Mouse (Mus musculus) T-helper 17 cell (primary cell): ENCODE measurements around the gene Rundc3a.
"Not testable (repeated sequence)": the region's sequence is repeated elsewhere in the genome, so short reads cannot be mapped to it uniquely, and the experiment has no call there.

Experiments
- in situ Hi-C, 2 experiments: fragments of 300-600 bp; cut with MboI, MseI; formaldehyde crosslinking; loops; 1 replicate in 1 of 2; 2 replicates in 1 of 2; pipeline ENCODE4 v1.15.1; 2025; ENCODE audit warnings: high pct_unique_total_duplicates in 2 of 2

The Rundc3a gene

GRCm38 (mm10) chr11:102393238-102393634 lies at the start of gene Rundc3a:
Rundc3a (plus strand) TSS chr11:102393403.
- in situ Hi-C loops: no loop called here

GRCm38 (mm10) chr11:102344458-102344857 lies 48.7 kb upstream of the Rundc3a start:
- in situ Hi-C loops: no loop called here

GRCm38 (mm10) chr11:102346926-102347325 lies 46.3 kb upstream of the Rundc3a start:
- in situ Hi-C loops: no loop called here

GRCm38 (mm10) chr11:102347683-102348082 lies 45.5 kb upstream of the Rundc3a start:
- in situ Hi-C loops: no loop called here

GRCm38 (mm10) chr11:102348101-102348585 lies 45.1 kb upstream of the Rundc3a start:
- in situ Hi-C loops: no loop called here

GRCm38 (mm10) chr11:102348771-102349170 lies 44.4 kb upstream of the Rundc3a start:
- in situ Hi-C loops: no loop called here

GRCm38 (mm10) chr11:102349189-102349954 lies 43.8 kb upstream of the Rundc3a start:
- in situ Hi-C loops: no loop called here

GRCm38 (mm10) chr11:102350416-102350815 lies 42.8 kb upstream of the Rundc3a start:
- in situ Hi-C loops: no loop called here

GRCm38 (mm10) chr11:102350981-102351523 lies 42.2 kb upstream of the Rundc3a start:
- in situ Hi-C loops: no loop called here

GRCm38 (mm10) chr11:102352378-102352777 lies 40.8 kb upstream of the Rundc3a start:
- in situ Hi-C loops: no loop called here

GRCm38 (mm10) chr11:102353021-102353431 lies 40.2 kb upstream of the Rundc3a start:
- in situ Hi-C loops: no loop called here

- in situ Hi-C loops: no loop called here
Measured at GRCm38 (mm10) chr11:102355501-102355900, 37.7 kb upstream of the Rundc3a start.

- in situ Hi-C loops: no loop called here
Measured at GRCm38 (mm10) chr11:102356190-102356589, 37.0 kb upstream of the Rundc3a start.

- in situ Hi-C loops: no loop called here
Measured at GRCm38 (mm10) chr11:102356636-102357350, 36.4 kb upstream of the Rundc3a start.

GRCm38 (mm10) chr11:102358365-102358764 lies 34.8 kb upstream of the Rundc3a start:
- in situ Hi-C loops: no loop called here

- in situ Hi-C loops: no loop called here
Measured at GRCm38 (mm10) chr11:102361776-102362495, 31.3 kb upstream of the Rundc3a start.

- in situ Hi-C loops: no loop called here
Measured at GRCm38 (mm10) chr11:102363623-102364022, 29.6 kb upstream of the Rundc3a start.

GRCm38 (mm10) chr11:102364570-102365371 lies 28.4 kb upstream of the Rundc3a start:
- in situ Hi-C loops: no loop called here

- in situ Hi-C loops: no loop called here
Measured at GRCm38 (mm10) chr11:102365699-102366098, 27.5 kb upstream of the Rundc3a start.

- in situ Hi-C loops: not testable (repeated sequence)
Measured at GRCm38 (mm10) chr11:102366103-102366502, 27.1 kb upstream of the Rundc3a start, which contains the start of gene Slc4a1. Slc4a1 (minus strand) TSS chr11:102366203.
